Mouse (Mus musculus) hindbrain, embryonic 16.5 days (tissue): ENCODE results near the gene Dnajb1. TPM values are rescaled to one million over a fixed set of nuclear protein-coding genes. Genes with fewer than 3 reads are reported as not detected.

Experiments used
- ATAC-seq: fragments of 200-750 bp; cut with Nextera tagmentation; 2 replicates; pipeline ENCODE4 v1.8.0; 2017; ENCODE audit warnings: moderate TSS enrichment, moderate library complexity
- H3K27ac ChIP-seq: fragments of 300-500 bp; sonication (generic); 2 replicates; pipeline ENCODE4 v1.5.1; 2014; ENCODE audit warnings: low read depth, mild to moderate bottlenecking, control low read depth, low read length, moderate library complexity
- H3K27me3 ChIP-seq: fragments of 300-500 bp; sonication (generic); replicated peaks from 2 replicates; pipeline ENCODE4 v1.6.1; 2014; ENCODE audit warnings: low read length; ENCODE audit not compliant: control insufficient read depth, insufficient read depth
- H3K36me3 ChIP-seq: fragments of 300-500 bp; sonication (generic); 2 replicates; pipeline ENCODE4 v1.6.1; 2014; ENCODE audit warnings: mild to moderate bottlenecking, low read length, moderate library complexity, mixed read lengths; ENCODE audit not compliant: control insufficient read depth, insufficient read depth
- H3K4me1 ChIP-seq: fragments of 300-500 bp; sonication (generic); 2 replicates; pipeline ENCODE4 v1.6.1; 2014; ENCODE audit warnings: low read depth, low read length; ENCODE audit not compliant: control insufficient read depth, insufficient read depth
- H3K4me2 ChIP-seq: fragments of 300-500 bp; sonication (generic); 2 replicates; pipeline ENCODE4 v1.6.1; 2014; ENCODE audit warnings: mild to moderate bottlenecking, low read length, control low read depth, moderate library complexity
- H3K4me3 ChIP-seq: fragments of 300-500 bp; sonication (generic); 2 replicates; pipeline ENCODE4 v1.5.1; 2014; ENCODE audit warnings: mild to moderate bottlenecking, low read length, control low read depth, moderate library complexity
- H3K9ac ChIP-seq: fragments of 300-500 bp; sonication (generic); 2 replicates; pipeline ENCODE4 v1.6.1; 2014; ENCODE audit warnings: low read depth, mild to moderate bottlenecking, control low read depth, low read length, moderate library complexity
- H3K9me3 ChIP-seq: fragments of 300-500 bp; sonication (generic); 2 replicates; pipeline ENCODE4 v1.6.1; 2014; ENCODE audit warnings: mild to moderate bottlenecking, low read length, moderate library complexity; ENCODE audit not compliant: control insufficient read depth
- WGBS: fragments of 180-500 bp; shearing (Covaris S2); extraction: QIAGEN DNeasy Blood & Tissue Kit; methylation state at CpG from one replicate; pipeline ENCODE4 v1.1.7; 2014; 5-methylcytosine and 5-hydroxymethylcytosine counted together
- polyA plus RNA-seq: library from polyadenylated mRNA; unstranded; fragments of >200 nt; fragmentation: Nextera tagmentation; extraction: Ambion mirVana; gene quantifications from 2 replicates; pipeline ENCODE4 v1.2.1, GENCODE M21; 2015

The Dnajb1 gene
- polyA plus RNA-seq, 1 experiment from 2014 or later: 60.8 TPM

GRCm38 (mm10) chr8:83654725-83655124, 46.7 kb downstream of the Dnajb1 start:
- no peak overlapping the region for H3K9ac ChIP-seq
- H3K4me3 ChIP-seq: no peak overlapping the region
- H3K27ac ChIP-seq: no peak overlapping the region
- H3K36me3 ChIP-seq: no peaks in the 10 kb centered on the region
- peaks cover 17% of the 10 kb centered on the region for H3K4me1 ChIP-seq
- H3K4me2 ChIP-seq: no peak overlapping the region
- H3K27me3 ChIP-seq: no peaks in the 10 kb centered on the region
- 99% methylated on average over 6 of the region's 6 CpGs for WGBS
- no peaks in the 10 kb centered on the region for H3K9me3 ChIP-seq
- ATAC-seq: no peak

GRCm38 (mm10) chr8:83656043-83656442, 48.0 kb downstream of the Dnajb1 start:
- Histone ChIP-seq H3K36me3 (no peaks in the 10 kb centered on the region), H3K9me3 (no peaks in the 10 kb centered on the region), H3K4me1 (peaks cover 29% of the 10 kb centered on the region), H3K9ac (no peak overlapping the region), H3K4me3 (no peak overlapping the region), H3K27ac (no peak overlapping the region), H3K27me3 (no peaks in the 10 kb centered on the region), H3K4me2 (no peak overlapping the region)
- ATAC-seq: no peak
- 92% methylated on average over 9 of the region's 9 CpGs for WGBS

GRCm38 (mm10) chr8:83656484-83657246, 48.7 kb downstream of the Dnajb1 start:
- ATAC-seq: no peak
- Histone ChIP-seq H3K4me2 (no peak overlapping the region), H3K4me1 (peaks cover 31% of the 10 kb centered on the region), H3K9ac (no peak overlapping the region), H3K4me3 (no peak overlapping the region), H3K36me3 (no peaks in the 10 kb centered on the region), H3K9me3 (no peaks in the 10 kb centered on the region), H3K27me3 (no peaks in the 10 kb centered on the region), H3K27ac (peak overlapping the region; percentile 34; the same call in 1 of the 2 replicates)
- 85% methylated on average over 13 of the region's 13 CpGs for WGBS

- Histone ChIP-seq H3K27ac (peak overlapping the region; percentile 45; the same call in 1 of the 2 replicates), H3K9ac (no peak overlapping the region; the same call in 1 of the 2 replicates), H3K36me3 (no peaks in the 10 kb centered on the region), H3K9me3 (no peaks in the 10 kb centered on the region), H3K4me3 (no peak overlapping the region), H3K4me2 (peak overlapping the region; percentile 3; the same call in 1 of the 2 replicates), H3K27me3 (no peaks in the 10 kb centered on the region), H3K4me1 (peaks cover 21% of the 10 kb centered on the region)
- peak; percentile 14 for ATAC-seq
- 7% methylated on average over 8 of the region's 8 CpGs for WGBS
Observed at GRCm38 (mm10) chr8:83660545-83660944, 52.6 kb downstream of the Dnajb1 start.

- 0 out of 2 replicates have a peak overlapping the region, but pooled peaks have one; percentile 10 for H3K4me2 ChIP-seq
- H3K9ac ChIP-seq: peak overlapping the region; percentile 28; the same call in 1 of the 2 replicates
- H3K4me3 ChIP-seq: no peak overlapping the region
- peak; percentile 5; the same call in 1 of the 2 replicates for ATAC-seq
- no peaks in the 10 kb centered on the region for H3K36me3 ChIP-seq
- H3K4me1 ChIP-seq: peaks cover 23% of the 10 kb centered on the region
- H3K27ac ChIP-seq: peak overlapping the region; percentile 9; the same call in 1 of the 2 replicates
- no peaks in the 10 kb centered on the region for H3K9me3 ChIP-seq
- H3K27me3 ChIP-seq: no peaks in the 10 kb centered on the region
- WGBS: 24% methylated on average over 22 of the region's 22 CpGs
Observed at GRCm38 (mm10) chr8:83660995-83661680, 53.1 kb downstream of the Dnajb1 start.

Other genes starting within 250 kb of the Dnajb1 start
- gene Clgn, start 218.3 kb upstream of the Dnajb1 start, polyA plus RNA-seq: 15.8 and 17.0 TPM in 2 replicates
- 284 and 330 TPM in 2 replicates for gene Scoc, start 149.8 kb upstream of the Dnajb1 start, polyA plus RNA-seq
- gene Olfr370, start 72.4 kb upstream of the Dnajb1 start, polyA plus RNA-seq: 0.06 TPM in 1 of 2 replicates, not detected in the other
- 339 and 367 TPM in 2 replicates for gene Ndufb7, start 41.5 kb upstream of the Dnajb1 start, polyA plus RNA-seq
- gene Tecr, start 222 bp upstream of the Dnajb1 start, polyA plus RNA-seq: 1,512 and 1,598 TPM in 2 replicates
- 135 TPM in 2 replicates for gene Gipc1, start 44.5 kb downstream of the Dnajb1 start, polyA plus RNA-seq
- 0.61 and 0.87 TPM in 2 replicates for gene Ptger1, start 58.5 kb downstream of the Dnajb1 start, polyA plus RNA-seq
- 21.2 and 24.6 TPM in 2 replicates for gene Pkn1, start 91.0 kb downstream of the Dnajb1 start, polyA plus RNA-seq
- gene Ddx39, start 107.0 kb downstream of the Dnajb1 start, polyA plus RNA-seq: 92.6 and 97.9 TPM in 2 replicates
- 9.9 and 14.6 TPM in 2 replicates for gene Adgre5, start 133.1 kb downstream of the Dnajb1 start, polyA plus RNA-seq